Mouse (Mus musculus) limb, embryonic 11.5 days (tissue): ENCODE measurements at regions not wholly inside any gene's neighbourhood (a gene's known extent, or its start where the extent isn't known, plus 50 kb on each side); places are given as distances from the start of the nearest gene placed in this dataset.

Experiments used
- ATAC-seq: fragments of 200-750 bp; cut with Nextera tagmentation; 2 replicates; pipeline ENCODE4 v1.8.0; 2017; ENCODE audit warnings: low read depth; ENCODE audit not compliant: insufficient number of reproducible peaks, low FRiP score, low TSS enrichment
- DNase-seq: peaks from one replicate; pipeline ENCODE4 v3.0.0-alpha.2; 2015; ENCODE audit warnings: low spot score
- H3K27ac ChIP-seq: fragments of 300-500 bp; sonication (generic); replicated peaks from 2 replicates; pipeline ENCODE4 v1.5.1; 2014; ENCODE audit warnings: low read depth, mild to moderate bottlenecking, low read length
- H3K27me3 ChIP-seq: fragments of 300-500 bp; sonication (generic); 2 replicates; pipeline ENCODE4 v1.6.1; 2014; ENCODE audit warnings: mild to moderate bottlenecking, low read length, mixed read lengths; ENCODE audit not compliant: control insufficient read depth, insufficient read depth
- H3K36me3 ChIP-seq: fragments of 300-500 bp; sonication (generic); 2 replicates; pipeline ENCODE4 v1.6.1; 2014; ENCODE audit warnings: mild to moderate bottlenecking, low read length, moderate library complexity, mixed read lengths; ENCODE audit not compliant: control insufficient read depth, insufficient read depth
- H3K4me1 ChIP-seq: fragments of 300-500 bp; sonication (generic); 2 replicates; pipeline ENCODE4 v1.6.1; 2014; ENCODE audit warnings: low read length, mixed read lengths; ENCODE audit not compliant: control insufficient read depth, insufficient read depth
- H3K4me2 ChIP-seq: fragments of 300-500 bp; sonication (generic); 2 replicates; pipeline ENCODE4 v1.6.1; 2014; ENCODE audit warnings: low read depth, mild to moderate bottlenecking, moderate library complexity; ENCODE audit not compliant: severe bottlenecking
- H3K4me3 ChIP-seq: fragments of 300-500 bp; sonication (generic); 2 replicates; pipeline ENCODE4 v1.5.1; 2014; ENCODE audit warnings: low read depth, low read length
- H3K9ac ChIP-seq: fragments of 300-500 bp; sonication (generic); 2 replicates; pipeline ENCODE4 v1.6.1; 2014; ENCODE audit warnings: mild to moderate bottlenecking, low read length
- H3K9me3 ChIP-seq: fragments of 300-500 bp; sonication (generic); 2 replicates; pipeline ENCODE4 v1.6.1; 2016; ENCODE audit warnings: low read length; ENCODE audit not compliant: control insufficient read depth
- WGBS: fragments of 180-500 bp; shearing (Covaris S2); extraction: QIAGEN DNeasy Blood & Tissue Kit; methylation state at CpG from one replicate; pipeline ENCODE4 v1.1.7; 2014; 5-methylcytosine and 5-hydroxymethylcytosine counted together

DNA sequence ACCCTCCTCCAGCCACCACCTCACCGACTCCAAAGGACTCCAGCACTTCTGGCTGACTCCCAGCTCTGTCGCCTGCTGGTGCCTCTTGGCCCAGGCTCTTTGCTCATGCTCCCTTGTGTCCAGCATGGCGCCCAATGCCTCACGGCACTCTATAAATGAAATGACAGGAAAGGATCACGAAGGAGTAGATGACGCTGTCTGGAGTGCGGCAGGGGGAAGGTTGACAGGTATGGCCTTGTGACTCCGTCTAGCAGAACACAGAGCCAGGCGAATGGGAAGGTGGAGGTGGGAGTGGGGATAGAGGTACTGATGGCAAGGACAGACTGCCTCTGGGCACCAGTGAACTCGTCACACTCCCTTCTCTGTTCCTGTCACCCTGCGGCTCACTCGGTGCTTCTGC lies 259.5 kb downstream of the Matn1 start:
- 90% methylated on average over 12 of the region's 12 CpGs for WGBS
- H3K4me2 ChIP-seq = no peak overlapping the region
- no peak for ATAC-seq

DNA sequence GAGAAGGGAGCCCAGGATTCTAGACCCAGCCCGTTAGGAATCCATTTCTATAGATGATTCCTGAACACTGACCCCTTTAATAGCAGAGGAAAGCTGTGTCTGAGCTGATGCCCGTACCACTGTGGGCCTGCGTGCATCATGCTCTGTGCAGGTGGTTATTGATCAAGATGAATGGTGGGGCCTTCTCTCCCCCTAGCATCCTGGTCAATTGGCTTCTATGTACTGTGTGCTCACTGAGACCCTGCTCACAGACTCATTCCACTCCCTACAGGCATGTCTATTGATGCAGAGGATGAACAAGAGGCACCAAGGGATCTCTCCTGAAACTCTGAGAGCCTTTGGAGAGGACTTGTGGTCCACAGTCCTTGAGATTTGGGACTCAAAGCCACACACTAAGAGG lies 260.5 kb downstream of the Matn1 start:
- DNase-seq (no peak), ATAC-seq (no peak)
- H3K36me3 ChIP-seq = no peaks in the 10 kb centered on the region
- WGBS = 84% methylated on average over 3 of the region's 3 CpGs
- no peaks in the 10 kb centered on the region for H3K4me1 ChIP-seq
- H3K27me3 ChIP-seq = no peaks in the 10 kb centered on the region
- H3K9ac ChIP-seq = no peak overlapping the region
- H3K9me3 ChIP-seq = no peaks in the 10 kb centered on the region
- no peak overlapping the region for H3K4me3 ChIP-seq
- H3K4me2 ChIP-seq = no peak overlapping the region
- H3K27ac ChIP-seq = no peak overlapping the region

More for the DNA sequence above, 259.5 kb downstream of the Matn1 start:
- no peak for DNase-seq
- H3K9me3 ChIP-seq = no peaks in the 10 kb centered on the region
- H3K4me3 ChIP-seq = no peak overlapping the region
- no peak overlapping the region for H3K27ac ChIP-seq
- H3K4me1 ChIP-seq = no peaks in the 10 kb centered on the region
- no peak overlapping the region for H3K9ac ChIP-seq
- H3K27me3 ChIP-seq = no peaks in the 10 kb centered on the region
- H3K36me3 ChIP-seq = no peaks in the 10 kb centered on the region

GRCm38 (mm10) chr4:131205127-131205526 lies 260.9 kb downstream of the Matn1 start:
- Histone ChIP-seq H3K4me2 (no peak overlapping the region), H3K4me3 (no peak overlapping the region), H3K4me1 (no peaks in the 10 kb centered on the region), H3K36me3 (no peaks in the 10 kb centered on the region), H3K27me3 (no peaks in the 10 kb centered on the region), H3K9ac (no peak overlapping the region), H3K9me3 (no peaks in the 10 kb centered on the region), H3K27ac (no peak overlapping the region)
- WGBS = 79% methylated on average over 2 of the region's 2 CpGs
- DNase-seq (no peak), ATAC-seq (no peak)

- 69% methylated on average over 4 of the region's 4 CpGs for WGBS
- Histone ChIP-seq H3K4me3 (no peak overlapping the region), H3K9me3 (no peaks in the 10 kb centered on the region; the same call in 1 of the 2 replicates), H3K27me3 (no peaks in the 10 kb centered on the region), H3K36me3 (no peaks in the 10 kb centered on the region), H3K4me2 (no peak overlapping the region), H3K27ac (no peak overlapping the region), H3K4me1 (no peaks in the 10 kb centered on the region), H3K9ac (no peak overlapping the region)
- DNase-seq (no peak), ATAC-seq (no peak)
Measured at GRCm38 (mm10) chr4:131205685-131206084, 261.5 kb downstream of the Matn1 start.

GRCm38 (mm10) chr4:131206181-131206885 lies 262.1 kb downstream of the Matn1 start:
- no peaks in the 10 kb centered on the region; the same call in 1 of the 2 replicates for H3K9me3 ChIP-seq
- H3K4me3 ChIP-seq = no peak overlapping the region
- 85% methylated on average over 8 of the region's 8 CpGs for WGBS
- no peaks in the 10 kb centered on the region for H3K4me1 ChIP-seq
- H3K4me2 ChIP-seq = no peak overlapping the region
- DNase-seq (no peak), ATAC-seq (no peak)
- no peak overlapping the region for H3K27ac ChIP-seq
- H3K9ac ChIP-seq = no peak overlapping the region
- no peaks in the 10 kb centered on the region for H3K27me3 ChIP-seq
- no peaks in the 10 kb centered on the region for H3K36me3 ChIP-seq

GRCm38 (mm10) chr4:131206886-131207200 lies 262.7 kb downstream of the Matn1 start:
- Histone ChIP-seq H3K9me3 (no peaks in the 10 kb centered on the region; the same call in 1 of the 2 replicates), H3K9ac (no peak overlapping the region), H3K36me3 (no peaks in the 10 kb centered on the region), H3K27me3 (no peaks in the 10 kb centered on the region), H3K4me3 (no peak overlapping the region), H3K4me2 (no peak overlapping the region), H3K27ac (no peak overlapping the region), H3K4me1 (no peaks in the 10 kb centered on the region)
- ATAC-seq = no peak
- no peak for DNase-seq
- 84% methylated on average over 4 of the region's 4 CpGs for WGBS

- ATAC-seq (no peak), DNase-seq (no peak)
- Histone ChIP-seq H3K4me1 (no peaks in the 10 kb centered on the region), H3K27ac (no peak overlapping the region), H3K9ac (no peak overlapping the region), H3K9me3 (no peaks in the 10 kb centered on the region; the same call in 1 of the 2 replicates), H3K27me3 (no peaks in the 10 kb centered on the region), H3K36me3 (no peaks in the 10 kb centered on the region), H3K4me2 (no peak overlapping the region), H3K4me3 (no peak overlapping the region)
- WGBS = 81% methylated on average over 2 of the region's 2 CpGs
Measured at GRCm38 (mm10) chr4:131207249-131207648, 263.1 kb downstream of the Matn1 start.

DNA sequence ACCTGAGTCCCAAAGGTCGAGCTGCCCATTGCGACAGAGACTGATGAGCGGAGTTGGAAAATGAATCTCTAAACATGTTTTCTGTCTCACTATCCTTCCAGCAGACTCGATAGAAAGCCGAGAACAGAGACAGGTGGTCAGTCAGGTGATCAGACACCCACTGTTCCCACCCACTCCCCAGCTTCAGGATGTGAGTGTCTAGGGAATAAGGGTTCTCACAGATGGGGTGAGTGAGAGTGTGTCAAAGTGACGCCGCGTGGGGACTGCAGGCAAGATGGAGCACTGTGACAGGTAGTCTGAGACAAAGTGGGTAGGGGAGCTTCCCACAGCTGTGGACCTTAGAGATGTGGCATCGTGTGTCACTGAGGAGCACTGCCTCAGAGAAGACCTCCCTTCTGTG lies 264.0 kb downstream of the Matn1 start:
- ATAC-seq (no peak), DNase-seq (no peak)
- Histone ChIP-seq H3K9ac (no peak overlapping the region), H3K9me3 (no peaks in the 10 kb centered on the region; the same call in 1 of the 2 replicates), H3K36me3 (no peaks in the 10 kb centered on the region), H3K27me3 (no peaks in the 10 kb centered on the region), H3K4me1 (no peaks in the 10 kb centered on the region), H3K27ac (no peak overlapping the region), H3K4me3 (no peak overlapping the region), H3K4me2 (no peak overlapping the region)
- 81% methylated on average over 9 of the region's 9 CpGs for WGBS

DNA sequence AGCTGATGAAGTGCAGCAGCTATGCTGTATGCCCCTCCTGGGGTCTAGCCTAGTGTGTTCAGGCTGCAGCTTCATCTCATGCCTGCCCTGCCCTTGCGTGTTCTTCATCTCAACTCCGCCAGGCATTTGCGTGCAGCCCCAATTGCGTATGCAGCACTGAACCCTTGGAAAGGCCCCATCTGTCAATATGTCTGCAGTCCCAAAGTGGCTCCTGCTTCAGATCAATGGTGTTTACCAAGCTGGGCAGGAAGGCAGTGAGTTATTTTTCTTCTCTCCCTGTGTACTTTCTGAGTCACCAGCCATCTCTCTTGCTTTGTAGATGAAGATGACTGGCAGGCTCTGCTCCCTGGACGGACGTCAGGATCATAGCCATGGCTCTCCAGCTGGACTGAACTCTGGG lies 264.5 kb downstream of the Matn1 start:
- no peak for ATAC-seq
- Histone ChIP-seq H3K4me2 (no peak overlapping the region), H3K36me3 (no peaks in the 10 kb centered on the region), H3K4me1 (no peaks in the 10 kb centered on the region), H3K9ac (no peak overlapping the region), H3K9me3 (no peaks in the 10 kb centered on the region; the same call in 1 of the 2 replicates), H3K4me3 (no peak overlapping the region), H3K27ac (no peak overlapping the region), H3K27me3 (no peaks in the 10 kb centered on the region)
- WGBS = 93% methylated on average over 6 of the region's 6 CpGs
- no peak for DNase-seq
